Mouse (Mus musculus) lung, embryonic 16.5 days (tissue): ENCODE data around the gene Iqcj. TPM values are rescaled to one million over a fixed set of nuclear protein-coding genes. Genes with fewer than 3 reads are reported as not detected.
"Not testable (repeated sequence)": the region's sequence is repeated elsewhere in the genome, so short reads cannot be mapped to it uniquely, and the experiment has no call there.

Source experiments
- ATAC-seq: fragments of 200-750 bp; cut with Nextera tagmentation; 2 replicates; pipeline ENCODE4 v1.8.0; 2017; ENCODE audit warnings: low read depth, mild to moderate bottlenecking, moderate library complexity
- H3K27ac ChIP-seq: fragments of 300-500 bp; sonication (generic); 2 replicates; pipeline ENCODE4 v1.5.1; 2014; ENCODE audit warnings: mild to moderate bottlenecking, control low read depth, low read length
- H3K27me3 ChIP-seq: fragments of 300-500 bp; sonication (generic); 2 replicates; pipeline ENCODE4 v1.6.1; 2014; ENCODE audit warnings: low read depth, low read length, mixed read lengths; ENCODE audit not compliant: control insufficient read depth, insufficient read depth
- H3K36me3 ChIP-seq: fragments of 300-500 bp; sonication (generic); 2 replicates; pipeline ENCODE4 v1.6.1; 2014; ENCODE audit warnings: low read length; ENCODE audit not compliant: control insufficient read depth, insufficient read depth
- H3K4me1 ChIP-seq: fragments of 300-500 bp; sonication (generic); replicated peaks from 2 replicates; pipeline ENCODE4 v1.6.1; 2014; ENCODE audit warnings: low read length, mixed read lengths; ENCODE audit not compliant: control insufficient read depth, insufficient read depth
- H3K4me2 ChIP-seq: fragments of 300-500 bp; sonication (generic); 2 replicates; pipeline ENCODE4 v1.6.1; 2014; ENCODE audit warnings: low read depth, low read length, control low read depth
- H3K4me3 ChIP-seq: fragments of 300-500 bp; sonication (generic); 2 replicates; pipeline ENCODE4 v1.5.1; 2014; ENCODE audit warnings: mild to moderate bottlenecking, low read length, control low read depth
- H3K9ac ChIP-seq: fragments of 300-500 bp; sonication (generic); 2 replicates; pipeline ENCODE4 v1.6.1; 2014; ENCODE audit warnings: low read length, control low read depth
- H3K9me3 ChIP-seq: fragments of 300-500 bp; sonication (generic); 2 replicates; pipeline ENCODE4 v1.6.1; 2016; ENCODE audit warnings: low read length; ENCODE audit not compliant: control insufficient read depth
- WGBS: fragments of 180-500 bp; shearing (Covaris S2); extraction: QIAGEN DNeasy Blood & Tissue Kit; methylation state at CpG from one replicate; pipeline ENCODE4 v1.1.7; 2014; 5-methylcytosine and 5-hydroxymethylcytosine counted together
- polyA plus RNA-seq: library from polyadenylated mRNA; unstranded; fragments of >200 nt; fragmentation: Nextera tagmentation; extraction: Ambion mirVana; gene quantifications from 2 replicates; pipeline ENCODE4 v1.2.1, GENCODE M21; 2015

Gene Iqcj
- polyA plus RNA-seq, 1 experiment from 2014 or later = not detected

DNA sequence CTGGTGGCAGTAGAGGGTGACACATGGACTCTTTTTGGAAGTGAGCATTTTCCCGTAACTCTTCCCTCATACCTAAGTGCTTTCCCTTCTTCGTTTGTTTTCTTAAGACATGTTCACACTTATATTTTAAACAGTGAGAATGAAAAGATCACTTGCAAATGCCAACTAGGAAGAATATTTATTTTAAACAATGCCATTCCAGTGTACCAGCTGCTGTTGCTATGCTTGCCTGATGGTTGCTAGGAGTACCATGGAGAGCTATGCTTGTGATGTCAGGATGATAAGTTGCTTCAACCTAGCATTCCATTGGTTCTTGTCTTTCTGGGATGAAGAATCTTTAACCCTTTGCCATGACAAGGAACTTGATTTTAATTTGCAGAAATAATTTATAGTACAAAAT, 193.0 kb downstream of the Iqcj start:
- no peaks in the 10 kb centered on the region for H3K4me1 ChIP-seq
- H3K27ac ChIP-seq = no peak overlapping the region
- H3K36me3 ChIP-seq = no peaks in the 10 kb centered on the region
- no peak overlapping the region for H3K9ac ChIP-seq
- no peak overlapping the region for H3K4me3 ChIP-seq
- WGBS = 57% methylated on average over 2 of the region's 2 CpGs
- no peaks in the 10 kb centered on the region for H3K27me3 ChIP-seq
- no peaks in the 10 kb centered on the region for H3K9me3 ChIP-seq
- H3K4me2 ChIP-seq = no peak overlapping the region
- no peak for ATAC-seq

DNA sequence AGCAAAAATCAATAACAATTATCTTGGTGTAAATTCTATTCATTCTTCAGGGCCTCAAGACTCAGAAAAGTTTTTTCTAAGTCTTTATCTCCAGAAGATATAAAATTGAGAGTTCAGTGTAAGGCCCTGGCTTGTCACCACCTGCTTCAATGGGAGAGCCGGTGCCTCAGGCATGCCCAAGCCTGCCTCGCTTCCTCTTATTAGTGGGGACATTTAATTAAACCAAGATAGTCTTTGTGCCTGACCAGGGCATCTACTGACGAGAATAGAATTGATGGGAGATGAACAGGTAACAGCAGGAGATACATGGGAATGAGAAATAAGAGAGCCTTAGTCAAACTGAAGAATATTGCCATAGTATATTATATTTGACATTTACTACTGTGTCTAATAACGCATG, 200.1 kb downstream of the Iqcj start:
- Histone ChIP-seq H3K4me2 (no peak overlapping the region), H3K36me3 (no peaks in the 10 kb centered on the region), H3K27ac (no peak overlapping the region), H3K9ac (no peak overlapping the region), H3K4me3 (no peak overlapping the region), H3K9me3 (no peaks in the 10 kb centered on the region), H3K4me1 (no peaks in the 10 kb centered on the region), H3K27me3 (no peaks in the 10 kb centered on the region)
- WGBS = 78% methylated on average over 4 of the region's 4 CpGs
- ATAC-seq = no peak

DNA sequence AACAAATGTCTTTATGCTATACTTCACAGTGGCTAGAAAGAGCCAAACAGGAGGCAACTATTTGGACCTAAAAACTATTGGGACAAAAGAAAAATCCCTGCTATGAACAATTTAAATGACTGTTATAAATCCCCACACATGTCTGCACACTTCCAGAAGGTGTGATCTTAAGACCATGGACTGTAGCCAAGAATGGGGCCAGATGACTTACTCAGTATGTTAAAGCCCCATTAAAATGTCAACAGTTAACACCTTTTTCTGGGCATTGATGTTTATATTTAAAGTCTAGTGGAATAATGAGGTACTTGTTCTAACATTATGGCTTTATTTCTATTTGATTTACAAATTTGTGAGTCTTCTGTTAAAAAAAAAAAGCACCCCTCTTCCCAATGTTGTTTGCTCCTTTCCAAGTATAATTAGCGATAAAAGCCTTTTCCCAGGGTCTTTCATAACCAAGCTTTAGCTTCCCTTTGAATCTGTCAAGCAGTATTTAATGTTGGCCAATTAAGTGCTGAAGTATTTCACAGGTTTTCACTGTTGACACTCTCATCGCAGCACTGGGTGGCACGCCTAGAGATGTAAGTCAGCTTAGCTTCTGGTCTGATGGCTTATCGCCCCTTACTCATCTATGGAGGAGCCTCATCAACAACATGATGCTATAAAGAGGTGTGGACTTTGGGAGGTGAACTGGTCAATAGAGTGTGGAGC, 204.9 kb downstream of the Iqcj start:
- Histone ChIP-seq H3K4me2 (no peak overlapping the region), H3K27me3 (no peaks in the 10 kb centered on the region), H3K36me3 (no peaks in the 10 kb centered on the region), H3K9me3 (no peaks in the 10 kb centered on the region), H3K9ac (no peak overlapping the region), H3K27ac (no peak overlapping the region), H3K4me3 (no peak overlapping the region), H3K4me1 (no peaks in the 10 kb centered on the region)
- 55% methylated on average over 4 of the region's 4 CpGs for WGBS
- no peak for ATAC-seq

- 74% methylated on average over 6 of the region's 6 CpGs for WGBS
- H3K27ac ChIP-seq = not testable (repeated sequence)
These were observed 207.5 kb downstream of the Iqcj start for GRCm38 (mm10) chr3:68099561-68099960.

GRCm38 (mm10) chr3:68101343-68101742, 209.3 kb downstream of the Iqcj start:
- no peaks in the 10 kb centered on the region for H3K4me1 ChIP-seq
- no peaks in the 10 kb centered on the region for H3K36me3 ChIP-seq
- no peak overlapping the region for H3K9ac ChIP-seq
- H3K4me2 ChIP-seq = no peak overlapping the region
- H3K27me3 ChIP-seq = no peaks in the 10 kb centered on the region
- H3K9me3 ChIP-seq = no peaks in the 10 kb centered on the region
- no peak overlapping the region for H3K4me3 ChIP-seq
- no peak for ATAC-seq
- WGBS = 56% methylated on average over 4 of the region's 4 CpGs
- H3K27ac ChIP-seq = no peak overlapping the region

More at GRCm38 (mm10) chr3:68099561-68099960, 207.5 kb downstream of the Iqcj start:
- H3K4me2 ChIP-seq, H3K4me1 ChIP-seq, H3K27me3 ChIP-seq, H3K9ac ChIP-seq, H3K36me3 ChIP-seq, H3K9me3 ChIP-seq, ATAC-seq, H3K4me3 ChIP-seq: not testable (repeated sequence)

DNA sequence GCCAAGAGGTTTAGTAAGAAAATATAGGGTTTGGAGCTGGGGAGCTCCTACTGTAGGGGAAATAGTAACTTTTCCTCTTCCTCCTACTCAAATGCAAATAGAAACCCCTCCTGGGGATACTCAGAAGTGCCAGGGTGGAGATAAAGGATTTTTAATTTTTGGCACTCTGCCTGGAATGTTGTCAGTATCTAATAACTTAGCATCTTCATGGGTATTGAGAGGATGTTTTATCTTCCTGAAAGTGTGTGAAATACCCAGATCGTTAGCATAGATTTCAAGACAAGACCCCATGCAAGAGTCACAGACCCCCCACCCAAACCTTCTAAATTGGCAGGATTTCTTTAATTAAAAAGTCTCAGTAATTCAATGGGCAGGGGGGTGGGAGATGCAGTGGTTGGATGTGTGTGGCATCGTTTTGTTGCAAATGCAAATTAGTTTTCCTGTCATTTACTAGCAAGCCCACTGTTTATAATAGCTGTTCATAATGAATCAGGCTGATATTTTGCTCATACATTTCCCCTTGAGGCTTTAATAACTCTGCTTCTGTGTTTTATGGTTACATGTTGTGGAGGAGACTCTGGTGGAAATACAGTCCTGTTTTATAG, 213.2 kb downstream of the Iqcj start:
- Histone ChIP-seq H3K36me3 (no peaks in the 10 kb centered on the region), H3K4me3 (no peak overlapping the region), H3K4me1 (no peaks in the 10 kb centered on the region), H3K4me2 (no peak overlapping the region), H3K27me3 (no peaks in the 10 kb centered on the region), H3K9ac (no peak overlapping the region), H3K9me3 (no peaks in the 10 kb centered on the region), H3K27ac (no peak overlapping the region)
- WGBS = 73% methylated on average over 2 of the region's 2 CpGs
- ATAC-seq = no peak

Other genes with a start within 250 kb of the Iqcj start
- gene Iqschfp, start within 50 bp of the Iqcj start, polyA plus RNA-seq = not detected in 2 replicates
- gene Schip1, start 172.6 kb downstream of the Iqcj start, polyA plus RNA-seq = 29.1 and 31.2 TPM in 2 replicates